Mouse (Mus musculus): ENCODE measurements around the gene 2410137M14Rik. TPM values are rescaled to one million over a fixed set of nuclear protein-coding genes. Genes with fewer than 3 reads are reported as not detected.

The 2410137M14Rik gene
- polyA plus RNA-seq (2017; shearing (Covaris generic)), result under 1 TPM; 0.23 to 0.41 TPM

GRCm38 (mm10) chr17:36981221-36981813 is at the start of gene 2410137M14Rik:
TSS of gene 2410137M14Rik (minus strand) at chr17:36981237.

GRCm38 (mm10) chr17:37022628-37023576 is 41.9 kb upstream of the 2410137M14Rik start, which contains the start of gene Mog:
TSS of gene Mog (minus strand) at chr17:37023398.

DNA sequence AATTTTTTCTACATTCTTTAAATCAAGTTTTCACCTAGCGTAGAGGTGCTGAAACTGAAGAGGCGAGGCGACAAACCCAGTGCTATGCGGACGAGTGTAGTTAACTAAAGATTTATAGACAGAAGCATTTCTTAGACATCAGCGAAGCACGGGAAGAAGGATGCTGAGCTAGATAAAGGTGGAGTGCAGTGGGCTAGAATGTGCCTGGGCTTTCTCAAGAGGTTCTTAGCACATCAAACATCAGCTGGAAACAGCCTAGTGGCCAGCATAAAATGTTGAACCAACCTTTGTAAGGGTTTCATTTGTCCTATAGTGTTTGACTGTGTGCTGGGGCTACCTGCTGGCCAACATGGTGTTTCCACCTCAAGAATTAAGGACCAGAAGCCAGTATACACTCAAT is 19.8 kb upstream of the 2410137M14Rik start, which contains the start of gene Zfp57:
Zfp57 (plus strand) TSS at position 301 of the 400 bp plus-strand sequence.

DNA sequence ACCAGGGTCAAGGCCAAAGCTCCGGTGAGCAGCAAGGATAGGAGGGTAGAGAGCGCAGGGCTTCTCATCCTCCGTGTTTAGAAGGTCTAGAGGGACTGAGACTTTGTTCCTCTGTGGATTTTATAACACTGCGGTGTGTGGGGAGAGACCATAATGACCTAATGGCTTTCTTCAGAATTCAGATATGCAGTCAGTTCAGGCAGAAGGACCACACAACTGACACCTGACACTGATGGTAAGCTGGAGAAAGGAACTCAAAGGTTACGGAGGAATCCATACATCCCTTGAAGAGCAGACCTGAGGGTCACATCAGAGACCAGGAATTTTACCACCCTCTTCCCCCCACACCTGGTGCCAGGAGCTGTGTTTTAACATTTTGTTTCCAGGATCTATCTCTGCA is 8.4 kb upstream of the 2410137M14Rik start, which contains the start of gene H2-M5:
H2-M5 (minus strand) TSS at position 101 of the 400 bp plus-strand sequence.

DNA sequence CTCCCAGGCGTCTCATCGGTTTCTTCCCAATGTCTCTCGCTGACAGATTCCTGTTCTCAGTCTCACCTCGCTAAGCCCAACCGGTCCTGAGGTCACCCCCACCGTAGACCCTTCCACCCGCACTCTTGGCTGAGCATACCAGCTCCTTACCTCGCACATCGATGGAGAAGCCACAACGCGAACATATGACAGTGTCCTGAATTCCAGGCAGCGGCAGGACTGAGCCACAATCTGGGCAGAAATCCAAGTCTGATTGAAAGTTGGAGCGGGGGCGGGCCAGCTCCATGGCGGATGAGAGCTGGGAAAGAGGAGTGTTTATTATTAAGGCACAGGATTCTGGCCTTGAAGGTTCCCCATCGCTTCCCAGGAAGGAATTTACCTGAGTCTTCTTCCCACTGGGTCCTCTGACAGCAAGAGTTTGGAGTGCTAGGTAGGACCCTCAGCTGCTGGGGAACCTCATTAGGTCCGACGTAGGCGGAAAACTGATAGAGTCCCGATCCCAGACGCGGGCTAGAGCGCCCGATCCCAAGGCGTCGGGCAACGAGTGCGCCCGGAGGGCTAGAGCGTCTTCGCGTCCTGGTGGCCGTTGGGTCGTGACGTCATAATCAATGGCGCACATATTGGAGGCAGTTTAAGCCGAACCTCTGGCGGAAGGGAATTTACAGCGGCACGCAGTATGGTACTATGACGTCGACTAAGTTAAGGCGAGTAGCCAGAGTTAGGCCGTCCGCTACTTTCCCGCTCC is 22.9 kb downstream of the 2410137M14Rik start, which contains the start of the genes Znrd1 and Znrd1as:
Znrd1 (minus strand) TSS at position 561 of the 745 bp plus-strand sequence.
Znrd1as (plus strand) TSS at position 594 of the 745 bp plus-strand sequence.

GRCm38 (mm10) chr17:36950981-36951947 is 29.8 kb downstream of the 2410137M14Rik start, which contains the start of gene Ppp1r11:
TSS of gene Ppp1r11 (minus strand) at chr17:36951741.

DNA sequence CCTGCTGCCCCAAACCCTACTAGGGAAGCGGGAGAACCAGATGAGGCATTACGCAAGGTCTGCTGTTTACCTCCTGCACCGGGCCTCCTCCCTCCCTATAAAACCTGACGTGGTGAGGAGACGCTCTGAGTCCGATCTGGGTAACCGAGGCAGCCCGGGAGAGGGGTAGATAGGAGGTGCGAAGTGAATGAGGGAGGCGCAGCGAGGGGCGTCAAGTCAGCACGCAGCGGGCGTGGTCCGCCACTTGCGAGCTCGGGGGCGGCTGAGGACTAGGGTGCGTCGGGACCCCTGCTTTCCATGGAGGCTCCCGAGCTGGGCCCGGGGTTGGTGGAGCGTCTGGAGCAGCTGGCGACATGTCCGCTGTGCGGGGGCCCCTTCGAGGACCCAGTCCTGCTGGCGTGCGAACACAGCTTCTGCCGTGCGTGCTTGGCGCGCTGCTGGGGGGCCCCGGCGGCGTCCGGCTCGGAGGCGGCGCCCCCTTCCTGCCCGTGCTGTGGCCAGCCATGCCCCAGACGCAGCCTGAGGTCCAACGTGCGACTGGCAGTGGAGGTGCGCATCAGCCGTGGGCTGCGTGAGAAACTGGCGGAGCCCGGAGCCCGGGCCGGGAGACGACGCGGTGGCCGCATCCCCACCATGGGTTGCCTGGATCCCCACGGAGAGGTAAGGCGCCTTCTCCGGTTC is 38.1 kb downstream of the 2410137M14Rik start, which contains the start of gene Rnf39:
Rnf39 (plus strand) TSS at position 128 of the 681 bp plus-strand sequence.

Other genes with a start within 250 kb of the 2410137M14Rik start
- not detected for gene H2-M10.5, start 208.3 kb downstream of the 2410137M14Rik start, polyA plus RNA-seq (2017; shearing (Covaris generic))
- not detected for gene H2-M10.6, start 169.1 kb downstream of the 2410137M14Rik start, polyA plus RNA-seq (2017; shearing (Covaris generic))
- 100 to 1,000 TPM; 102 to 109 TPM for gene Trim26, start 144.1 kb downstream of the 2410137M14Rik start, polyA plus RNA-seq (2017; shearing (Covaris generic))
- gene Trim15, start 114.0 kb downstream of the 2410137M14Rik start, polyA plus RNA-seq (2017; shearing (Covaris generic)), result under 1 TPM; 0.47 to 0.57 TPM
- gene Trim10, start 111.7 kb downstream of the 2410137M14Rik start, polyA plus RNA-seq (2017; shearing (Covaris generic)), result under 1 TPM in 1 of 2 experiments, not detected in 1; 0.10 TPM
- gene Trim40, start 91.1 kb downstream of the 2410137M14Rik start, polyA plus RNA-seq (2017; shearing (Covaris generic)), result not detected
- gene Trim31, start 83.1 kb downstream of the 2410137M14Rik start, polyA plus RNA-seq (2017; shearing (Covaris generic)), result under 1 TPM in 1 of 2 experiments, not detected in 1; 0.15 TPM
- under 1 TPM in 1 of 2 experiments, not detected in 1; 0.38 TPM for gene Rnf39, start 38.3 kb downstream of the 2410137M14Rik start, polyA plus RNA-seq (2017; shearing (Covaris generic))
- 100 to 1,000 TPM; 141 to 146 TPM for gene Ppp1r11, start 29.5 kb downstream of the 2410137M14Rik start, polyA plus RNA-seq (2017; shearing (Covaris generic))
- 10 to 100 TPM; 76.7 to 88.4 TPM for gene Znrd1, start 22.7 kb downstream of the 2410137M14Rik start, polyA plus RNA-seq (2017; shearing (Covaris generic))
- 1 to 10 TPM; 2.8 to 2.9 TPM for gene Znrd1as, start 22.6 kb downstream of the 2410137M14Rik start, polyA plus RNA-seq (2017; shearing (Covaris generic))
- gene H2-M5, start 8.3 kb upstream of the 2410137M14Rik start, polyA plus RNA-seq (2017; shearing (Covaris generic)), result under 1 TPM in 1 of 2 experiments, not detected in 1; 0.12 TPM
- not detected for gene Zfp57, start 19.9 kb upstream of the 2410137M14Rik start, polyA plus RNA-seq (2017; shearing (Covaris generic))
- not detected for gene Mog, start 42.2 kb upstream of the 2410137M14Rik start, polyA plus RNA-seq (2017; shearing (Covaris generic))
- 10 to 100 TPM; 10.7 to 14.6 TPM for gene Gabbr1, start 64.7 kb upstream of the 2410137M14Rik start, polyA plus RNA-seq (2017; shearing (Covaris generic))
- not detected for gene Olfr90, start 107.3 kb upstream of the 2410137M14Rik start, polyA plus RNA-seq (2017; shearing (Covaris generic))
- under 1 TPM in 1 of 2 experiments, not detected in 1; 0.21 TPM for gene Olfr91, start 117.0 kb upstream of the 2410137M14Rik start, polyA plus RNA-seq (2017; shearing (Covaris generic))
- not detected for gene Olfr92, start 138.9 kb upstream of the 2410137M14Rik start, polyA plus RNA-seq (2017; shearing (Covaris generic))
- not detected for gene Olfr93, start 180.3 kb upstream of the 2410137M14Rik start, polyA plus RNA-seq (2017; shearing (Covaris generic))
- gene Ubd, start 212.7 kb upstream of the 2410137M14Rik start, polyA plus RNA-seq (2017; shearing (Covaris generic)), result 1 to 10 TPM in 1 of 2 experiments, under 1 TPM in 1; 0.52 to 2.0 TPM
- not detected for gene Olfr94, start 219.8 kb upstream of the 2410137M14Rik start, polyA plus RNA-seq (2017; shearing (Covaris generic))
- not detected for gene Olfr95, start 231.9 kb upstream of the 2410137M14Rik start, polyA plus RNA-seq (2017; shearing (Covaris generic))
- not detected for gene Olfr96, start 238.9 kb upstream of the 2410137M14Rik start, polyA plus RNA-seq (2017; shearing (Covaris generic))

Measured in activated CD4-positive, CD25-positive, alpha-beta regulatory T cell (primary cell).